Mouse (Mus musculus) naive thymus-derived CD4-positive, alpha-beta T cell, adult 2 months (primary cell): ENCODE data around the gene Krtap4-7.
"Not testable (repeated sequence)": the region's sequence is repeated elsewhere in the genome, so short reads cannot be mapped to it uniquely, and the experiment has no call there.

Experiments
- DNase-seq: peaks from one replicate; pipeline ENCODE4 v3.0.0-alpha.2; 2011; ENCODE audit warnings: low read depth

Krtap4-7 gene

GRCm38 (mm10) chr11:99597742-99598141 lies 46.1 kb downstream of the Krtap4-7 start, which contains the start of gene Krtap9-3:
Gene Krtap9-3, minus strand, starts transcription at chr11:99598105.
- DNase-seq = not testable (repeated sequence)
